13 mouse cellular contexts compared by ENCODE assay signal in genomic region chr7:65873902-65874301, GRCm38 (mm10).
"Had no signal": no experiment of that assay in that cellular context is flagged by ENCODE, and none has a peak within 500 bp of the region (broad histone marks: within the 10 kb centered on the region; RNA-seq: fewer than 3 reads in every experiment).

No protein-coding gene starts in this region.

- H3K9ac ChIP-seq: limb, embryonic 13.5 days; neural tube, embryonic 12.5 days had no signal

- H3K4me2 ChIP-seq: limb, embryonic 13.5 days; neural tube, embryonic 12.5 days had no signal

- DNase-seq: kidney, adult 18-20 months; kidney, postnatal 10 days; kidney, postnatal 4 days; left cerebral cortex, postnatal 4 days; lung, adult 18-20 months; midbrain, embryonic 14.5 days; retina, postnatal 1 day; right cerebral cortex, postnatal 14 days; thymus, adult 2 months; thymus, postnatal 25 days had no signal

- H3K27ac ChIP-seq: layer of hippocampus, adult 2 months; limb, embryonic 13.5 days; neural tube, embryonic 12.5 days had no signal

- H3K36me3 ChIP-seq: limb, embryonic 13.5 days; neural tube, embryonic 12.5 days had no signal

- H3K4me3 ChIP-seq: layer of hippocampus, adult 2 months; limb, embryonic 13.5 days; neural tube, embryonic 12.5 days had no signal

- H3K27me3 ChIP-seq: neural tube, embryonic 12.5 days had no signal

- H3K9me3 ChIP-seq: limb, embryonic 13.5 days; neural tube, embryonic 12.5 days had no signal
